Mouse (Mus musculus): ENCODE results near the gene Slc8a1. TPM values are rescaled to one million over a fixed set of nuclear protein-coding genes. Genes with fewer than 3 reads are reported as not detected.

The Slc8a1 gene
- total and polyA plus RNA-seq, 2 experiments from 2014 or later, result 71.6 to 875 TPM

DNA sequence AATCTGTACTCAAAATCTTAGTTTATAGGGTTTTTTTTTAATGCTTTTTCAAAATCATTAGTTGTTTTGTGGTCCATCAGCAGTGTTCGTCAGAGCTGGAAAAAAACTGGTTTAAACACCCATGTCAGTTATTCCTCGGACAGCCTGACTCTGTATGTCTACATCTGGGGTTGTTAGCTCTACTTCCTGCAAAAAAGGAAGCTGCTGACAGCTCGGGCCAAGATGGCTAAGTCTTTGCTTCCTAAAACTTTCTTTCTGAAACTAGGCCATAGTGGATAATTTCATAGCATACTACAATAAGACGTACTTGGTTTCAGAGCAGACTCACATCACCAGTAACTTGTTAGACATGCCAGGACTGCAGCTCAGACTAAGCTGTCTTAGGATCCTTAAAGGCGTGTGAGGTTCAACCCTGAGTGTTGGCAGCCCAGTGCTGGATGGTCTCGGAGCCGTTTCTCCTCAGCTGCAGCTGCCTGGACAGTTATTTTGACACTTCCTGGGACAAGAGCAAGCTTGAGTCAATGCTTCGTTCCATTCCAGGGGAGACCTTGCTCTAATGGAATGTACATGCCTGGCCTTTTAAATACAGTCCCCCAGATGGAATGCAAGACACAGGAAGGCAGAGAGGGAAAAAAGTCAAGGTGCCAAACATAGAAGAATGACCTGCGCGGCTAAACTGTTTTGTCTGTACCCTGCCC, 158.3 kb downstream of the Slc8a1 start:
- no peak for TF ChIP-seq CTCF (IDR thresholded peaks at IDR 0.05; ENCODE audit: low read depth)
- TF ChIP-seq EP300 (IDR thresholded peaks at IDR 0.05; ENCODE audit: low read depth), result no peak
- 23% methylated on average over 10 of the region's 10 CpGs for whole genome bisulfite sequencing
- H3K4me3 ChIP-seq (ENCODE audit: low read depth, low read length), result no peak overlapping the region
- no peaks in the 10 kb centered on the region; the same call in none of the 2 replicates for H3K36me3 ChIP-seq (replicated peaks; ENCODE audit: control insufficient read depth, insufficient read depth, low read length)
- DNase-seq (ENCODE audit: low spot score), result no peak
- 0 out of 2 replicates have a peak overlapping the region, but pooled peaks have one; percentile 14 for H3K4me2 ChIP-seq (ENCODE audit: low read depth, low read length)
- no peak overlapping the region for H3K9ac ChIP-seq (replicated peaks; ENCODE audit: low read depth, low read length)
- ATAC-seq (ENCODE audit: insufficient read depth, low read depth), result peak; percentile 39; the same call in 1 of the 2 replicates
- H3K9me3 ChIP-seq (replicated peaks; ENCODE audit: control insufficient read depth, low read length), result no peaks in the 10 kb centered on the region
- H3K4me1 ChIP-seq (ENCODE audit: control insufficient read depth, insufficient read depth), result peaks cover 18% of the 10 kb centered on the region
- no peaks in the 10 kb centered on the region for H3K27me3 ChIP-seq (ENCODE audit: control insufficient read depth, insufficient read depth, low read length)
- peak overlapping the region; percentile 74 for H3K27ac ChIP-seq (ENCODE audit: low read depth)

DNA sequence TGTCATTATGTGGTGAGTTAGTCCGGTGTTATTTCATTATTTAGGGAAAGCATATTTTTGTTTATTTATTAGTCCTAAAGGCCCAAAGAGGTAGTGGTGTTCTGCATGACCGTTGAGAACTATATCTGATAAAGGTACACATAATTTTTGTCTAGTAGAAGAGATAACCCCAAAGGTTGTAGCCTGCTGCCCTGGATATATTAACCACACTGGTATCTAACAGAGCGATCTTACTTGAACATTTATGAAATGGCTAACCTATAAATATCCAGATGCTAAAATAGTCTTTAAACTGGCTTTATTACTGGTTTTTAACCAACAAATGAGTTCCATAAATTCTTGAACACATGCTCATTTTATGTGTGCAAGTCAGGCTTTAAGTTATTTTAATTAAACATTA, 161.3 kb downstream of the Slc8a1 start:
- H3K4me1 ChIP-seq (ENCODE audit: control insufficient read depth, insufficient read depth), result peaks cover 17% of the 10 kb centered on the region
- TF ChIP-seq EP300 (IDR thresholded peaks at IDR 0.05; ENCODE audit: low read depth) (no peak), CTCF (IDR thresholded peaks at IDR 0.05; ENCODE audit: low read depth) (no peak)
- H3K4me2 ChIP-seq (ENCODE audit: low read depth, low read length), result no peak overlapping the region
- ATAC-seq (ENCODE audit: insufficient read depth, low read depth) (no peak), DNase-seq (ENCODE audit: low spot score) (no peak)
- no peak overlapping the region for H3K27ac ChIP-seq (ENCODE audit: low read depth)
- H3K9ac ChIP-seq (replicated peaks; ENCODE audit: low read depth, low read length), result no peak overlapping the region
- no peak overlapping the region for H3K4me3 ChIP-seq (ENCODE audit: low read depth, low read length)
- no peaks in the 10 kb centered on the region for H3K9me3 ChIP-seq (replicated peaks; ENCODE audit: control insufficient read depth, low read length)
- H3K36me3 ChIP-seq (replicated peaks; ENCODE audit: control insufficient read depth, insufficient read depth, low read length), result peaks cover 5% of the 10 kb centered on the region
- 82% methylated on average over 3 of the region's 3 CpGs for WGBS
- no peaks in the 10 kb centered on the region for H3K27me3 ChIP-seq (ENCODE audit: control insufficient read depth, insufficient read depth, low read length)

DNA sequence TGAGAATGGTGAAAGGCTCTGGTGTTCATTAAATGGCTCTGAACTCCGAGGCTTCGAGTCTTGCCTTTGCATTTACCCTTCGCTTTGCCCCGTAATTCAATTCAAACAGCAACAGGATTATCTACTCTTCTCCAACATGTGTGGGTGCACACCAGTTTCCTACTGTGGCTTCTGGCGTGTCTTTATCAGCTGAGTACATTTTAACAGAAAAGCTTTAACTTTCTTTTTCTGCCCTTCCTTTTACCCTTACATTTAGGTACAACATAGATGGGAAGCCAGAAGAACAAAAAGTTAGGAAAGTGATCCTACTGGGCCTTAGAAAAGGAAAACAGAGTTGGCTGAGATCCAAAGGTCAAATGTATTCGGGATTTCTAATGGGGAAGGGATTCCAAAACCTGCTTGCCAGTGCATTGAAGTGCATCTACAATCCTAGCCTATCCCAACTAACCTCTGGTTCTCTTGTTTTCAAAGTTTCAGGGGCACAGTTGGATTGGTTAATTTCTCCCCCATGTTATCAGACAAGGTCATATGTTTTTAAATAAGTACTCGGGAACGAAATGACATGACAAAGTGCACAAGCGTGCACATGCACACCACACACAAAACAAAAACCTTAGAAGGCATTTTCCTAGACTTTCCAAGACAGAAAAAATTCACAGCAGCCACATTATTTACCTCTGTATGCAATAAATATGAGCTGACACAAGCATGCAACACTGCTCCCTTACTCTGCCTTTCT, 172.4 kb downstream of the Slc8a1 start:
- peaks cover 43% of the 10 kb centered on the region for H3K4me1 ChIP-seq (ENCODE audit: control insufficient read depth, insufficient read depth)

DNA sequence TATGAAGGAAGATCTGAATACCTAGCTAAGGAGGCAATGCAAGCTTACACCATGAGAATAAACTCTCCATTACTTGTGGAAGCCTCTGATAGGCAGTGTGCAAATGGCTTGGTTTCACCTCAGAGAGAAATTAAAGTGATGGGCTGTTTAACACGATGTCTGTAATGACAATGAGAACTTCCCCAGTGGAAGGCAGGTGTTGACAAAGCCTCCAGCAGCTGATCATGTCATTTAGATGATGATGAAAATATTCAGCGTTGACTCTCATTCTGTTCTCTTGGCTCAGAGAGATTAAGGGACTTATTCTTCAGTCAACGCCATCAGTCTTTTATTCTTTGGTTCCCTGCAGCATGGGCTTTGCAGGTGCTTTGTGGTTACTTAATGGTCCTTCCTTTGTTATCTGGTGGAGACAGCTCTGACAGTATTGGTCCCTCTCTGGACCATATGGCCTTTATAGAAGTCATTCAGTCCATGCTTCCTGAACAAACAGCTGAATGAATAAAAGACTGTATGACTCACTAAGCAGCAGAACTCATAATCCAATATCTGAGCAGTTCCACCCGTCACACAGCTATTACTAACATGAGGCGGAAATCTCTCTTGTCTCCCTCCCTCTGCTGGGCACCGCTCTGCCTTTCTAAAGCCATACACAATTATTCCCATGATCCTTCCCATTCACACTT, 184.0 kb downstream of the Slc8a1 start:
- H3K4me1 ChIP-seq (ENCODE audit: control insufficient read depth, insufficient read depth), result peaks cover 30% of the 10 kb centered on the region
- ATAC-seq (ENCODE audit: insufficient read depth, low read depth) (no peak), DNase-seq (ENCODE audit: low spot score) (no peak)
- WGBS, result 54% methylated on average over 6 of the region's 6 CpGs
- no peaks in the 10 kb centered on the region for H3K9me3 ChIP-seq (replicated peaks; ENCODE audit: control insufficient read depth, low read length)
- no peak overlapping the region for H3K9ac ChIP-seq (replicated peaks; ENCODE audit: low read depth, low read length)
- peak overlapping the region; percentile 38 for H3K27ac ChIP-seq (ENCODE audit: low read depth)
- H3K4me2 ChIP-seq (ENCODE audit: low read depth, low read length), result no peak overlapping the region
- TF ChIP-seq EP300 (IDR thresholded peaks at IDR 0.05; ENCODE audit: low read depth) (no peak), CTCF (IDR thresholded peaks at IDR 0.05; ENCODE audit: low read depth) (no peak)
- H3K27me3 ChIP-seq (ENCODE audit: control insufficient read depth, insufficient read depth, low read length), result no peaks in the 10 kb centered on the region
- H3K4me3 ChIP-seq (ENCODE audit: low read depth, low read length), result no peak overlapping the region
- no peaks in the 10 kb centered on the region for H3K36me3 ChIP-seq (replicated peaks; ENCODE audit: control insufficient read depth, insufficient read depth, low read length)

More for the DNA sequence above, 172.4 kb downstream of the Slc8a1 start:
- no peaks in the 10 kb centered on the region for H3K36me3 ChIP-seq (replicated peaks; ENCODE audit: control insufficient read depth, insufficient read depth, low read length)
- H3K4me2 ChIP-seq (ENCODE audit: low read depth, low read length), result no peak overlapping the region
- H3K4me3 ChIP-seq (ENCODE audit: low read depth, low read length), result no peak overlapping the region
- WGBS, result 38% methylated on average over 9 of the region's 9 CpGs
- DNase-seq (ENCODE audit: low spot score) (no peak), ATAC-seq (ENCODE audit: insufficient read depth, low read depth) (no peak)
- H3K27me3 ChIP-seq (ENCODE audit: control insufficient read depth, insufficient read depth, low read length), result no peaks in the 10 kb centered on the region
- 0 out of 2 replicates have a peak overlapping the region, but pooled peaks have one; percentile 0 for H3K27ac ChIP-seq (ENCODE audit: low read depth)
- no peak for TF ChIP-seq CTCF (IDR thresholded peaks at IDR 0.05; ENCODE audit: low read depth)
- TF ChIP-seq EP300 (IDR thresholded peaks at IDR 0.05; ENCODE audit: low read depth), result no peak
- H3K9ac ChIP-seq (replicated peaks; ENCODE audit: low read depth, low read length), result no peak overlapping the region
- no peaks in the 10 kb centered on the region for H3K9me3 ChIP-seq (replicated peaks; ENCODE audit: control insufficient read depth, low read length)

DNA sequence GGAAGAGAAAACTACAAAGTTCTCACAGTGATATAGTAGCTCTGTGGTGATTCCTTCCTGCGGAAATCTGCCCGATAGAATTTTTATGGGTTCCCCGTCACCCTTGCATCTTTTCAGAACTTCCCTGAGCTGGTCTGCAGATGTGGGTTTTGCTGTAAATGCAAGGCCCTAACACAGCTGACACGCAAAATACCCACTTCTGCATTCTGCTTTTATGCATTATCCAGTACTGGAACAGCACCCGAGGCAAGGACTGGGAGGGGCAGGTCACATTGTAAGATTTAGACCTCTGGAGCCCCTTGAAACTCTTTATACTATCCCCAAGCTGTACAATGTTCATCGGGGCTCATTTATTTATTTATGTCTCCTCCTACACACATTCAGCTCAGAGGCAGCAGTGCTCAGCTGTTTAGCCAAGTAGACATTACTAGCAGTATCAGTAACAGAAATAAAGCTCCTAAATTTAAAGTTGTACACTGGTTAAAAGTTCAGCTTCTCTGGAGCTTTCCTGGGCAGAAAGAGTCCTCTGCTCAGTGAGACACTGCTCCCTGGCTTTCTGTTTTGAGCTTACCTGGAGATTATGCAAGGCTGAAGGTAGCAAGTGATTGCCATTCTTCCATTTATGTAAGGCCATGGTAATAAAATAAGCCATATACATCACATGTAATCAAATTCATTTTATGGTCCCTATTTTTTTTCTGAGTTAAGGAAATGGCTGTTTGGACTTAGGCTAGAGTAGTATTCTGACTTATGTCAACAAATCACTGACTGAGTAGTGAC, 186.1 kb downstream of the Slc8a1 start:
- no peaks in the 10 kb centered on the region for H3K27me3 ChIP-seq (ENCODE audit: control insufficient read depth, insufficient read depth, low read length)
- ATAC-seq (ENCODE audit: insufficient read depth, low read depth) (no peak), DNase-seq (ENCODE audit: low spot score) (no peak)
- H3K27ac ChIP-seq (ENCODE audit: low read depth), result no peak overlapping the region
- no peak for TF ChIP-seq EP300 (IDR thresholded peaks at IDR 0.05; ENCODE audit: low read depth)
- H3K4me2 ChIP-seq (ENCODE audit: low read depth, low read length), result no peak overlapping the region
- H3K4me1 ChIP-seq (ENCODE audit: control insufficient read depth, insufficient read depth), result peaks cover 30% of the 10 kb centered on the region
- 64% methylated on average over 6 of the region's 6 CpGs for WGBS
- no peak overlapping the region for H3K9ac ChIP-seq (replicated peaks; ENCODE audit: low read depth, low read length)
- H3K9me3 ChIP-seq (replicated peaks; ENCODE audit: control insufficient read depth, low read length), result no peaks in the 10 kb centered on the region
- no peak overlapping the region for H3K4me3 ChIP-seq (ENCODE audit: low read depth, low read length)
- H3K36me3 ChIP-seq (replicated peaks; ENCODE audit: control insufficient read depth, insufficient read depth, low read length), result no peaks in the 10 kb centered on the region

All from heart, postnatal 0 days (tissue).